Mouse (Mus musculus) MN1 (cell line): ENCODE results near the gene Agbl4.

Experiments used
- DNase-seq: peaks from one replicate; pipeline ENCODE4 v3.0.0-alpha.2; 2016; ENCODE audit warnings: low spot score

The Agbl4 gene

GRCm38 (mm10) chr4:111399784-111400183, 1002.3 kb downstream of the Agbl4 start:
- DNase-seq, result no peak

- DNase-seq, result no peak
These were observed 1003.2 kb downstream of the Agbl4 start for GRCm38 (mm10) chr4:111400676-111401075.

GRCm38 (mm10) chr4:111403243-111403642, 1005.8 kb downstream of the Agbl4 start:
- no peak for DNase-seq

- no peak for DNase-seq
These were observed 1013.3 kb downstream of the Agbl4 start for GRCm38 (mm10) chr4:111410731-111411130.

- no peak for DNase-seq
These were observed 1016.9 kb downstream of the Agbl4 start for GRCm38 (mm10) chr4:111414399-111414798.

- DNase-seq, result peak; percentile 63
These were observed 1017.5 kb downstream of the Agbl4 start, which contains the start of gene Bend5 for GRCm38 (mm10) chr4:111414818-111415488. TSS of gene Bend5 (plus strand) at chr4:111415006.

GRCm38 (mm10) chr4:111416126-111416525, 1018.7 kb downstream of the Agbl4 start:
- no peak for DNase-seq

GRCm38 (mm10) chr4:111416551-111416950, 1019.1 kb downstream of the Agbl4 start:
- DNase-seq, result no peak

GRCm38 (mm10) chr4:111417716-111418115, 1020.3 kb downstream of the Agbl4 start:
- DNase-seq, result no peak

GRCm38 (mm10) chr4:111419476-111419875, 1022.0 kb downstream of the Agbl4 start:
- no peak for DNase-seq

- DNase-seq, result no peak
These were observed 1022.6 kb downstream of the Agbl4 start for GRCm38 (mm10) chr4:111420031-111420430.

GRCm38 (mm10) chr4:111420955-111421354, 1023.5 kb downstream of the Agbl4 start:
- no peak for DNase-seq

GRCm38 (mm10) chr4:111421785-111422184, 1024.3 kb downstream of the Agbl4 start:
- no peak for DNase-seq

- DNase-seq, result no peak
These were observed 1027.0 kb downstream of the Agbl4 start for GRCm38 (mm10) chr4:111424371-111424950.

GRCm38 (mm10) chr4:111425170-111425569, 1027.7 kb downstream of the Agbl4 start:
- DNase-seq, result peak; percentile 8

GRCm38 (mm10) chr4:111431186-111431585, 1033.7 kb downstream of the Agbl4 start:
- no peak for DNase-seq

GRCm38 (mm10) chr4:111432013-111432412, 1034.6 kb downstream of the Agbl4 start:
- DNase-seq, result no peak

- no peak for DNase-seq
These were observed 1035.0 kb downstream of the Agbl4 start for GRCm38 (mm10) chr4:111432417-111432816.

- no peak for DNase-seq
These were observed 1044.2 kb downstream of the Agbl4 start for GRCm38 (mm10) chr4:111441709-111442108.

GRCm38 (mm10) chr4:111442435-111443238, 1045.2 kb downstream of the Agbl4 start:
- DNase-seq, result no peak

GRCm38 (mm10) chr4:111443906-111444615, 1046.6 kb downstream of the Agbl4 start:
- DNase-seq, result no peak

- no peak for DNase-seq
These were observed 1047.2 kb downstream of the Agbl4 start for GRCm38 (mm10) chr4:111444616-111445160.
